Mouse (Mus musculus) forebrain, embryonic 13.5 days (tissue): ENCODE data around the gene Kctd11. TPM values are rescaled to one million over a fixed set of nuclear protein-coding genes. Genes with fewer than 3 reads are reported as not detected.

Experiments used
- ATAC-seq: fragments of 200-750 bp; cut with Nextera tagmentation; 2 replicates; pipeline ENCODE4 v1.8.0; 2017
- H3K27ac ChIP-seq: fragments of 300-500 bp; sonication (generic); 2 replicates; pipeline ENCODE4 v1.5.1; 2015; ENCODE audit warnings: inconsistent platforms, mild to moderate bottlenecking, moderate library complexity
- H3K27me3 ChIP-seq: fragments of 300-500 bp; sonication (generic); 2 replicates; pipeline ENCODE4 v1.6.1; 2015; ENCODE audit warnings: mild to moderate bottlenecking, inconsistent platforms
- H3K36me3 ChIP-seq: fragments of 300-500 bp; sonication (generic); 2 replicates; pipeline ENCODE4 v1.6.1; 2015; ENCODE audit warnings: mild to moderate bottlenecking, inconsistent platforms; ENCODE audit not compliant: poor library complexity, severe bottlenecking
- H3K4me1 ChIP-seq: fragments of 300-500 bp; sonication (generic); 2 replicates; pipeline ENCODE4 v1.6.1; 2015; ENCODE audit warnings: inconsistent platforms
- H3K4me2 ChIP-seq: fragments of 300-500 bp; sonication (generic); 2 replicates; pipeline ENCODE4 v1.6.1; 2015; ENCODE audit warnings: inconsistent platforms, mild to moderate bottlenecking, moderate library complexity
- H3K4me3 ChIP-seq: fragments of 300-500 bp; sonication (generic); 2 replicates; pipeline ENCODE4 v1.5.1; 2015; ENCODE audit warnings: mild to moderate bottlenecking, inconsistent platforms
- H3K9ac ChIP-seq: fragments of 300-500 bp; sonication (generic); 2 replicates; pipeline ENCODE4 v1.6.1; 2015; ENCODE audit warnings: mild to moderate bottlenecking, inconsistent platforms
- H3K9me3 ChIP-seq: fragments of 300-500 bp; sonication (generic); replicated peaks from 2 replicates; pipeline ENCODE4 v1.6.1; 2016; ENCODE audit warnings: inconsistent platforms
- WGBS: fragments of 180-500 bp; shearing (Covaris S2); methylation state at CpG from one replicate; pipeline ENCODE4 v1.1.7; 2015; 5-methylcytosine and 5-hydroxymethylcytosine counted together
- polyA plus RNA-seq: library from polyadenylated mRNA; unstranded; fragments of >200 nt; fragmentation: Nextera tagmentation; extraction: Ambion mirVana; gene quantifications from 2 replicates; pipeline ENCODE4 v1.2.1, GENCODE M21; 2015

Gene Kctd11
- polyA plus RNA-seq, 1 experiment from 2014 or later, result 1.3 TPM

DNA sequence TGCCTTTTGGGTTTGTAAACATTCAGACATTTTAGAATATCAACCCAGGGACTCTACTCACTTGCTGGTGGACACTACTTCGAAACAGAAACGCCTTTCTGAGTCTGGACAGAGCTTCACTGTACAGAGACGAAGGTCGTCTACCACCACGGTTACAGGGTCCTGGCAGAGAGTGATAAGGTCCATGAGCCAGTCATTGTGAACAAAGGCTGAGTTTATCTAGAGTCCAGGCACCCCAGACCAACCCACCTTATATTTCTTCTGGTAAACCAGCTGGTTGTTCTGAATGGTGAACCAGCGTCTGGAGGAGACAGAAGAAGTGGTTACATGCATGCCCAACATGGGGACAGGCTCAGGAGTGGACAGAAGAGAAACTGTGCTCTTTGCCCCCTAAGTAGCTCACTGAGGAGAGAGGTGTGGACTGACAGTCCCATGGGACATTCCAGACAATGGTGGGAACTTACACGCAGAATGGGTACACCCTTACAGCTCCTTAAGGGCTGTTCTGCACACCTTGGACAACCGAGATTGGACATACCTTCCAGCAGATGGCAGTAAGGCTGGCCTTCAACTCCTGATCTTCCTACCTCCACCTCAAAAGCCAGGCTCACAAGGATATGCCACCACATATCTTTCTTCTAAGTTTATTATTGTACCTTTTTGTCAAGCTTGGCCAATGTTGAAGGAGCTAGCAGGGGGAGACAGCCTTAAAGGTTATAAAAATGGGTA lies 5.9 kb upstream of the Kctd11 start:
- Histone ChIP-seq H3K4me1 (no peaks in the 10 kb centered on the region), H3K9me3 (no peaks in the 10 kb centered on the region), H3K4me2 (no peak overlapping the region), H3K36me3 (no peaks in the 10 kb centered on the region), H3K27me3 (peaks cover 8% of the 10 kb centered on the region), H3K27ac (no peak overlapping the region), H3K9ac (no peak overlapping the region), H3K4me3 (no peak overlapping the region)
- 74% methylated on average over 8 of the region's 8 CpGs for WGBS
- no peak for ATAC-seq

DNA sequence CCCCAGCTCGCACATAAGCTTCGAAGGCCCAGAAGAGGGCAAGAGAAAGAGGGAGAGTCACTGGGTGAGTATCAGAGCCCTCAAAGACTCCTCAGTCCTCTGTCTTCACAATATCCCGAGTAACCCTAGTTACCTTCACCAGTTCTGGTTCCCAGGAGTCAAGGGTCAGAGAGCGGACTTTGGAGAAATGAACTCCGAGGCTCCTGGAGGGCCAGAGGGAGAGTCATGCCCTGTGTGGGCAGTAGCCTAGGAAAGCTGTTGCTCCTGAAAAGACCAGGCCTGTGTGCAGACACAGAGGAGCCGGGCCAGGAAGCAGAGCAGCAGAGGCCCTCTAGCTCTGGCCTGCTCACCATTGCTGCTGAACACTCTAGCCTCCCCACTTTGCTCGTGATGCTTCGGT lies 3.5 kb upstream of the Kctd11 start:
- H3K4me3 ChIP-seq, result no peak overlapping the region
- H3K27ac ChIP-seq, result no peak overlapping the region
- H3K9me3 ChIP-seq, result no peaks in the 10 kb centered on the region
- no peak overlapping the region; the same call in 1 of the 2 replicates for H3K9ac ChIP-seq
- no peaks in the 10 kb centered on the region for H3K36me3 ChIP-seq
- peaks cover 31% of the 10 kb centered on the region for H3K27me3 ChIP-seq
- peaks cover 18% of the 10 kb centered on the region for H3K4me1 ChIP-seq
- ATAC-seq, result no peak
- 88% methylated on average over 8 of the region's 8 CpGs for WGBS
- H3K4me2 ChIP-seq, result no peak overlapping the region

DNA sequence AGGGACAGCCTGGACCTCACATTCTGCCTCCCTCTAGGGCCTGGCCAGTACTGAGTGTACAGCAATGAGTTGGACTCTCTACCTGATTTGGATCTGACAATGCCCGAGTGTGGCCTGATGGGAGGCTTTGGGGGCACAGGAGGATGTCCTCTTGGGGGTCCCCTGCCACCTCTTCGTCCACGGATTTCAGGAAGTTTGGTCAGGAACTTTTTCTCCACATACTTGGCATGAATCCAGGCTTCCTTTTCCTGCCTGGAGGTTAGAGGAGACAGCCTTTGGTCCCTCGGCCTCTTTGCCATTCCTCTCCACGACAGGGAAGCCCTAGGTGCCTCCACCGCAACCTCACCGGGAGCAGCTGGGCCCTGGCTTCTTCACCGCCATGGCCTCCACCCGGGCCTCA lies 3.0 kb upstream of the Kctd11 start:
- Histone ChIP-seq H3K36me3 (no peaks in the 10 kb centered on the region), H3K4me1 (peaks cover 18% of the 10 kb centered on the region), H3K27me3 (peaks cover 35% of the 10 kb centered on the region), H3K4me3 (no peak overlapping the region), H3K4me2 (no peak overlapping the region), H3K9me3 (no peaks in the 10 kb centered on the region), H3K9ac (no peak overlapping the region), H3K27ac (no peak overlapping the region)
- no peak for ATAC-seq
- WGBS, result 91% methylated on average over 9 of the region's 9 CpGs

DNA sequence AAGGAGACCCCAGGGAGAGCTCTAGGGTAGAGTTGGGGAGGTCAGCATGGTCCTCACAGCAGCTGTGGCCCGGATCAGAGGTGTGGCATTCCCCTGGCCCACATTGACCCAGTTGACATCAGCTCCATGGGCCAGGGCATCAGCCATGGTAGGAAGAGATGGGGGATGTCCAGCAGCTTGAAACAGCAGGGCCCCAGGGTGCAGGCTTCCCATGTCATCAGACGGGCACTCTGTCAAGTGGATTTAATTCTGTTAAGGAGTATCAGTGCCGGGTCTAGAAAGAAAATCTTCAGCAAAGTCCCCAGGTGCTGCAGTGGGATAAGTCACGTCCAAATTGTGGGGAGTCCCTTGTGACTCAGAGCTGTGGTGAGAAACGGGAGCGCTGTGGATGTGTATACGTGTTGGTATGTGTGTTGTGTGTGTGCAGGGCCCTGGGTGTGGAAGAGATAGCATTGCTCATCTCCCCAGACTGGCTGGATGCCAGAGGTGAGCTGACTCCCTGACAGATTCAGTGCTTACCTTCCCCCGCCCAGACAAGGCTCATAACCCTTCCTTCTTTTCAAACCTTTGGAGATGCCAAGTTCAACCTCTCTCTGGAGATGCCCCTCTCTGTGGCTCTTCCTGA lies 2.4 kb upstream of the Kctd11 start:
- Histone ChIP-seq H3K9me3 (no peaks in the 10 kb centered on the region), H3K27me3 (peaks cover 39% of the 10 kb centered on the region), H3K4me2 (no peak overlapping the region), H3K4me1 (peaks cover 18% of the 10 kb centered on the region), H3K36me3 (no peaks in the 10 kb centered on the region), H3K27ac (no peak overlapping the region), H3K4me3 (no peak overlapping the region), H3K9ac (no peak overlapping the region)
- ATAC-seq, result no peak
- whole genome bisulfite sequencing, result 90% methylated on average over 8 of the region's 8 CpGs

DNA sequence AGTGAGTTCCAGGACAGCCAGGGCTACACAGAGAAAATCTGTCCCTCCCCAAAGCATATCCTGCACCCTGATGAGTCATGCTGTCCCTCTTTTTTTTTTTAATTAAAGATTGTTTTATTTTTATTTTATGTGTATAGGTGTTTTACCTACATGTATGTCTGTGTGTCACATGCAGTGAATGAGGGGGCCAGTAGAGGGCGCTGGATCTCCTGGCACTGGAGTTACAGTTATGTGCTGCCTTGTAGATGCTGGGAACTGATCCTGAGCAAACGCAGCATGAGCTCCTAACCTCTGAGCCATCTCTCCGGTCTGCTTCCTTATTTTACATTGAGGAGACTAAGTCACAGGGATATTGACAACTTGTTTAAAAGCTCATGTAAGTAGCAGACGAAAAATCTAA lies 1.9 kb upstream of the Kctd11 start:
- H3K36me3 ChIP-seq, result no peaks in the 10 kb centered on the region
- WGBS, result 63% methylated on average over 4 of the region's 4 CpGs
- peaks cover 18% of the 10 kb centered on the region for H3K4me1 ChIP-seq
- no peak overlapping the region for H3K9ac ChIP-seq
- H3K4me3 ChIP-seq, result no peak overlapping the region
- H3K27ac ChIP-seq, result no peak overlapping the region
- no peak for ATAC-seq
- no peaks in the 10 kb centered on the region for H3K9me3 ChIP-seq
- H3K4me2 ChIP-seq, result no peak overlapping the region
- H3K27me3 ChIP-seq, result peaks cover 39% of the 10 kb centered on the region

DNA sequence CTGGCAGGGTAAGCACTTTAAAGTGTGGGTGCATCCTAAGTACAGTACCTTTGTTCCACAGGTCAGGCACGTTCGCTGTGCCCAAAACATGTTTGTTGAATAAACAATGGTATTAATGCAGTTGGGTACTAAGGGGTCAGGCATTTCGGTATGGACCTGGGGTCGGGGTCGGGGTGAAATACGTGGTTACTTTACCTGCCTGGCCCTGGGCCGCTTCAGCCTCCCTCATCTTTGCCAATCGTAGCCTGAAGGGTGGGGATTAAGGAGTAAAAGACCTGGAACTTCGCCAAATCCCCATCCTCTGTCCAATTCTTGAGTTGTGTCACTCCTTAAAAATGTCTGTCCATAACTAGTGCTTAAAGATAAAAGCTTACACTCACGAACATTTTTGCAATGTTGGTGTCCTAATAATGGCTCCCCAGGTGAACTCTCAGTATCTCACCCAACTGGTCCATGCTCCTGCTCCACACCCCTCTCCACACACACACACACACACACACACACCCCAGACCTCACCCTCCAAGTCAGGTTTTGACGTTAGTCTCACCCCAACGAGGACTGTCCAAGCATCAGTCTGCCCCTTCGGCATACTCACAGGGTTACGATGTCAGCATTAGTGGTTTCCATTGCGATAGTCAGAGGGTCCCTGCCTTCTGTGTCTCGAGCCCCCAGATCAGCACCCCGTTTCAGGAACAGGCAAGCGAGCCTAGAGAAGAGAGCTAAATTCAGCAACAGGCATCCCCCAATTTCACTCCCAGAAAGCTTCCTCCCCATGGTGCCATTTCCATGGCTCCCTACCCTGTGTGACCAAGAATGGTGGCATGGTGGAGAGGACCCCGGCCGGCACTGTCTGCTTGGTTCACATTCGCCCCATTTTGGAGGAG lies 823 bp upstream of the Kctd11 start:
- H3K9ac ChIP-seq, result no peak overlapping the region
- no peaks in the 10 kb centered on the region for H3K9me3 ChIP-seq
- ATAC-seq, result no peak
- H3K36me3 ChIP-seq, result no peaks in the 10 kb centered on the region
- H3K4me3 ChIP-seq, result peak overlapping the region; percentile 43
- peak overlapping the region; percentile 67 for H3K4me2 ChIP-seq
- WGBS, result 56% methylated on average over 21 of the region's 21 CpGs
- H3K4me1 ChIP-seq, result peaks cover 25% of the 10 kb centered on the region
- no peak overlapping the region for H3K27ac ChIP-seq
- H3K27me3 ChIP-seq, result peaks cover 39% of the 10 kb centered on the region

DNA sequence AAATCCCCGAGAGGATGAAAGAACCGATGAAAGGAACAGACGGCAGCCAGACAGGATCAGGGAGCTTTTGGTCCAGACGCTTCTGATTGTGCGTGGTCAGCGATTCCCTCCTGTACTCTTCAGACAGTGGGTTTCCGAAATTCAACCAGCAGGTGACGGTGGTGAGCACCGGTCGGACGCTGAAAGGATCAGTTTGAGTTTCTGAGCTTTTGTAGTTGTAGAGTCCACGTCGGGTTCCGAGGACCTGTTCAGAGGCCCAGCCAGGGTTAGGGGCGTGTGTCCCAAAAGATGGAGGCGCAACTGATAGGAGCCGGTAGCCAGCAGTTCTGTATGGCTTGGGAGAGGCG lies 727 bp downstream of the Kctd11 start:
- no peaks in the 10 kb centered on the region for H3K9me3 ChIP-seq
- H3K27ac ChIP-seq, result no peak overlapping the region
- peak; percentile 36 for ATAC-seq
- peaks cover 26% of the 10 kb centered on the region for H3K4me1 ChIP-seq
- H3K27me3 ChIP-seq, result peaks cover 39% of the 10 kb centered on the region
- WGBS, result under 1% methylated on average over 18 of the region's 18 CpGs
- no peaks in the 10 kb centered on the region for H3K36me3 ChIP-seq
- peak overlapping the region; percentile 58 for H3K9ac ChIP-seq
- H3K4me3 ChIP-seq, result peak overlapping the region; percentile 43
- peak overlapping the region; percentile 67 for H3K4me2 ChIP-seq

DNA sequence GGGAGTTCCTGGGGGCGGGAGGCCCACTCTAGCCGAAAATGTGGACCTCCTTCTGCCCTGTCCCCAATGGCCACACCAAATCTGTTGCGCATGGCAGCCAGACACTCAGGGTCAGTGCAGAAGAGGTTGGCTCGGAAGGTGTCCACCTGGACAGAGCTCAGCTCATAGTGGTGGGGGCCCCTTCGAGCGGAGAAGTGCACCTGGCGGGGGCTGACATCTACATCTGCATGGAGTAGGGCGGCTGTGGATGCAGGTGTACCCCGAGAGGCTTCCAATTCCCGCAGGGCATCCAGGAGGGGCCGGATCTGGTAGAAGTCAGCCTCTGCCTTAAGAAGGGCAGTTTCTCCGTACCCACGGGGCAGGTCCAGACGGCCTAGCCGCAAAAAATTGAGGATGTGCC lies 1.5 kb downstream of the Kctd11 start:
- H3K4me1 ChIP-seq, result peaks cover 26% of the 10 kb centered on the region
- H3K4me2 ChIP-seq, result peak overlapping the region; percentile 67
- peak overlapping the region; percentile 58; the same call in 1 of the 2 replicates for H3K9ac ChIP-seq
- peaks cover 39% of the 10 kb centered on the region for H3K27me3 ChIP-seq
- H3K27ac ChIP-seq, result no peak overlapping the region
- H3K36me3 ChIP-seq, result no peaks in the 10 kb centered on the region
- WGBS, result 62% methylated on average over 15 of the region's 15 CpGs
- no peak for ATAC-seq
- no peaks in the 10 kb centered on the region for H3K9me3 ChIP-seq
- H3K4me3 ChIP-seq, result no peak overlapping the region

DNA sequence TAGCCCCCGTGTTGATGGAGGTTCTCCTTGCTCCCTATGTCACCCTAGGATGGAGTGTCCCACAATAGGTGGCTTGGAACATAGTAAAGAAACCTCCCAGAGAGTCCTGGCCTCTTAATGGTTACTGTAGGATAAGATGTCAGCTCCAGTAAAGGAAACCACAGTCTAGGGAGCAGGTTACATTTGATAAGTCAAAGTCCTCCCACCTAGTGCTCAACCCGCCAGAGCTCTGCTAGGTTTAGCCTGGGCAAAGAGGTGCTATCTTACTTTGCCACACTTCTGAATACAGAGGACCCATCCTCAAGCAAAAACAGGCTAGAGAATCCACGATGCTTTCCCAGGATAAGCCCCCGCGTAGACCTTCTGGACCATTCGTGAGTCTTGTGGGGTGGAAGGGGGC lies 2.3 kb downstream of the Kctd11 start:
- 88% methylated on average over 6 of the region's 6 CpGs for WGBS
- Histone ChIP-seq H3K9me3 (no peaks in the 10 kb centered on the region), H3K27me3 (peaks cover 39% of the 10 kb centered on the region), H3K9ac (no peak overlapping the region), H3K27ac (no peak overlapping the region), H3K4me3 (no peak overlapping the region), H3K4me1 (peaks cover 26% of the 10 kb centered on the region), H3K36me3 (no peaks in the 10 kb centered on the region), H3K4me2 (no peak overlapping the region)
- ATAC-seq, result no peak

DNA sequence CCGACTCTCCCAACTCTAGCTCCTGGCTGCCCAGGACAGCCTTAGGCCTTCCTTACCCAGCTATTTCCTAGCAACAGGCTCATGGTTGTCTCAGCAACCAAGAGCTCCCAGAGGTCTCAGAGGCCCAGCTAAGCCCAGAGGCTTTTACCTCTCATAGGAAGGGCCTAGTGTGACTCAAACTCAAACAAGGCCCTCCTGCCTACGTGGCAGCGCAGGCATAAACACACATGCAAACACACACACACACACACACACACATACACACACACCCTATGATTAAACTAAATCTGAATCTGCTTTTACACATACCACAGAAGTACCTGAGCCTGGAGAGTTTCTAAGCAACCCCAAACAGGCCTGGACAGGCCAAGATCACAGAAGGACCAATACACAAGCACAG lies 2.8 kb downstream of the Kctd11 start:
- H3K36me3 ChIP-seq, result no peaks in the 10 kb centered on the region
- no peaks in the 10 kb centered on the region for H3K9me3 ChIP-seq
- no peak for ATAC-seq
- H3K4me3 ChIP-seq, result no peak overlapping the region
- peaks cover 39% of the 10 kb centered on the region for H3K27me3 ChIP-seq
- WGBS, result 88% methylated on average over 3 of the region's 3 CpGs
- H3K9ac ChIP-seq, result no peak overlapping the region
- peaks cover 26% of the 10 kb centered on the region for H3K4me1 ChIP-seq
- H3K4me2 ChIP-seq, result no peak overlapping the region
- no peak overlapping the region for H3K27ac ChIP-seq

DNA sequence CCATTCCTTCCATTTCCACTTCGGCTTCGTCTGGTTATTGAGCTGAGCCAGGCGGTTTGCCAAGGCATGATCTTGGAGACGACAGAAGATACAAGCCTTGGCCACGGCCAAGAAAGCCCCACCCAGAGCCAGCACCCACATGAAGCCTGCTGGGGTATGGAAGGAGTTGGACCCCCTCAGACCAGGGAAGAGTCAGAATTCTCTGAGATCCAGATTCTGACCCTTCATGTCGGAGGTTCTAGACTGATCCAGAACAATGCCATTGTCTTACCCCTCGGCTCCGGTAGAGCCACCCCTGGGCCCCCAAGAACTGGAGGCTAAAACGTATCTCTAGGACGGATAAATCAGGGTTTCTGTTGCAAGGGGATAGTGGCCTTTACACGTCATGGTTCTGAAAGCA lies 3.3 kb downstream of the Kctd11 start, which contains the start of gene Tmem95:
TSS of gene Tmem95 (minus strand) at position 141 of the 400 bp plus-strand sequence.
- Histone ChIP-seq H3K36me3 (no peaks in the 10 kb centered on the region), H3K27me3 (peaks cover 39% of the 10 kb centered on the region), H3K27ac (no peak within 1 kb of the TSS; the same call in 1 of the 2 replicates), H3K4me3 (peak within 1 kb of the TSS; percentile 17), H3K9me3 (no peaks in the 10 kb centered on the region), H3K4me2 (peak within 1 kb of the TSS; percentile 48), H3K4me1 (peaks cover 26% of the 10 kb centered on the region), H3K9ac (0 out of 2 replicates have a peak within 1 kb of the TSS, but pooled peaks have one; percentile 37)
- WGBS, result 87% methylated on average over 11 of the region's 11 CpGs
- no peak for ATAC-seq

DNA sequence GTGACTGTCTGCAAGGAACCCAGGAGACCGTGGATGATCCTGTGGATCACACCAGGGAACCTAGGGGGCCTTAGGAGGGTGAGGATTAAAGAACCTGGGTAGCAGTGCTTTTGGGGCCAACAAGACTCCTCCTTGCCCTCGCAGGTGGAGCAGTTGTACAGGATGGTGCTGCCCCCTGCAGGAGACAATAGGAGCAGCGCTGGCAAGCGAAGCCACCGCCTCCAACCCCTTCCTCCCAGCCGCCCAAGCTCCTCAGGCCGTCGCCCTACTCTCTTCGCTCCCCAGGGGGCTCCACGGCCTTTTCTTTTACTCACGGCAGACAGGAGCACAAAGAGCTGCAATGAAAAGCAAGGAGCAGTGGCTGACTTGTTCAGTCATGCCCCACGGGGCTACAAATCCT lies 4.3 kb downstream of the Kctd11 start:
- Histone ChIP-seq H3K36me3 (no peaks in the 10 kb centered on the region), H3K4me1 (peaks cover 26% of the 10 kb centered on the region), H3K4me3 (peak overlapping the region; percentile 17), H3K27ac (no peak overlapping the region; the same call in 1 of the 2 replicates), H3K4me2 (peak overlapping the region; percentile 48), H3K9me3 (no peaks in the 10 kb centered on the region), H3K27me3 (peaks cover 29% of the 10 kb centered on the region), H3K9ac (0 out of 2 replicates have a peak overlapping the region, but pooled peaks have one; percentile 37)
- WGBS, result 2% methylated on average over 12 of the region's 12 CpGs
- ATAC-seq, result peak; percentile 52; the same call in 1 of the 2 replicates
